Mouse (Mus musculus) thymus, adult 2 months (tissue): Measurements from ENCODE around the gene Nfia.

Experiments
- CTCF ChIP-seq: fragments of 200-500 bp; IDR thresholded peaks from 2 replicates; pipeline ENCODE4 v1.5.1; 2012; ENCODE audit warnings: mild to moderate bottlenecking, control low read depth, low read length, moderate library complexity, borderline replicate concordance; ENCODE audit not compliant: control insufficient read depth, poor library complexity, insufficient read depth; ENCODE audit errors: extremely low read depth
- POLR2A ChIP-seq: fragments of 200-500 bp; IDR thresholded peaks from 2 replicates; pipeline ENCODE4 v1.6.1; 2012; ENCODE audit warnings: mild to moderate bottlenecking, low read length, control low read depth, moderate library complexity; ENCODE audit not compliant: control insufficient read depth, poor library complexity, insufficient read depth; ENCODE audit errors: extremely low read depth

DNA sequence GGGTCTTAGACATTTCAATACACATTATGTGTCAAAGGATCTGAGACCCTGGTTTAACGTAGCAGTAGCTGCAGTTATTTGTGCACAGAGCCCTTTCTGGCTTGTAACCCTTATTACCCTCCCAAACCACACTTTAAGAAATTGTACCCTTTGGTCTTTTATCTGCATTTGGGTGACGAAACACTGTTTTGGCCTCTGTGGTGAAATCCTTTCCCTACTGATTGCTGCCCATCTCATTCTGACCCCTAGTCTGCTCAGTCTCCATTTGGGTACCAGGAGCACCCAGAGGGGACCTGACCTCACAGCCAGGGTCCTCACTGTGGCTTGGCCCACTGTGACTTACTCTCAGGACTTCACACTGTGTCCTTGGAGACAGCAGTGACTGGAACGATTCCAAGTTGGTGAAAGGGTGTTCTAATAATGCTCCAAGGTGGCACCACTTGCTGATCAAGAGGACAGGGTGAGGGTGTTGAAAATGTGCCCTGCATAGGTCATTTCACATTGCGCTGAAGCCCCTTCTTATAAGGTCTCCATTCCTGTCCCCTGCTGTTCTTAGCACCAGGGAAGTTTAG, 136.1 kb downstream of the Nfia start:
- TF ChIP-seq CTCF = no peak
- no peak for TF ChIP-seq POLR2A
